ENCODE assay signal across 15 mouse cellular contexts in genomic region chr1:190526634-190527033, GRCm38 (mm10).
"Had no signal": no experiment of that assay in that cellular context is flagged by ENCODE, and none has a peak within 500 bp of the region (broad histone marks: within the 10 kb centered on the region; RNA-seq: fewer than 3 reads in every experiment).

No protein-coding gene starts in this region.

- H3K27ac ChIP-seq: kidney, embryonic 15.5 days; left cerebral cortex, adult 2 months; liver, embryonic 13.5 days; macrophage; midbrain, embryonic 13.5 days had no signal

- H3K4me1 ChIP-seq: liver, embryonic 13.5 days; midbrain, embryonic 13.5 days had no signal

- H3K4me3 ChIP-seq: kidney, embryonic 15.5 days; left cerebral cortex, adult 2 months; liver, embryonic 13.5 days; midbrain, embryonic 13.5 days had no signal

- H3K36me3 ChIP-seq: kidney, embryonic 15.5 days; liver, embryonic 13.5 days; midbrain, embryonic 13.5 days had no signal

- H3K9ac ChIP-seq: kidney, embryonic 15.5 days; liver, embryonic 13.5 days; midbrain, embryonic 13.5 days had no signal

- H3K27me3 ChIP-seq: liver, embryonic 13.5 days had no signal

- H3K4me2 ChIP-seq: kidney, embryonic 15.5 days; liver, embryonic 13.5 days; midbrain, embryonic 13.5 days had no signal

- ATAC-seq: midbrain, embryonic 13.5 days had no signal

- H3K9me3 ChIP-seq: kidney, embryonic 15.5 days; liver, embryonic 13.5 days; midbrain, embryonic 13.5 days had no signal

- DNase-seq: kidney, adult 11 months; kidney, adult 8-10 months; kidney, postnatal 36 days; layer of hippocampus, adult 9-11 months; liver, embryonic 13.5 days; lung, adult 2 months; lung, postnatal 14 days; right cerebral cortex, adult 18-20 months; right cerebral cortex, postnatal 14 days; right cerebral cortex, postnatal 4 days; thymus, postnatal 25 days had no signal
